Mouse (Mus musculus): Measurements from ENCODE around the gene Noct. TPM values are rescaled to one million over a fixed set of nuclear protein-coding genes. Genes with fewer than 3 reads are reported as not detected.
"Not testable (repeated sequence)": the region's sequence is repeated elsewhere in the genome, so short reads cannot be mapped to it uniquely, and the experiment has no call there.

Gene Noct
- polyA plus RNA-seq, 1 experiment from 2014 or later, result 36.1 TPM

DNA sequence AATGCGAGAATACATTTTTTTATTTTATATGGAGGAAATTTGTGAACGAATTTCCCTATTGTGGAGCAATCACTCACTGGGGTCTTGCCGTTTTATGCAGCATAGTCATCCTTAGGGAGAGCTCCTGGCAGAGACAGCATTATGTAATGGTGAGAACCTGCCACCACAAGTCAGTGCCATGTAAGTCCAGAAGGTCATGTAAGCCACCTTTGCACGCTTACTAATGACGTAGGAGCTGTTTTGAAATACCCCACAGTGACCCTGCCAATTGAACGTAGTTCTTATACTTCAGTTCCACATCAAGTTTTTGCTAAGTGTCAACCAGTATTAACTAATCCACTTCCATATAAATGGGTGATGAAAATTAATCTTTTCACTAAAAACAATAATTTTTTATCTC, 20.3 kb upstream of the Noct start:
- ATAC-seq (no peak), DNase-seq (ENCODE audit: low read depth, low spot score) (no peak)
- ChIA-PET CTCF (interaction anchor here (0.9 to 2.2 kb wide), 4 partner anchors 10 to 85 kb away, joined by 3 to 8 read pairs (median 3); no protein-coding TSS in a partner anchor), POLR2A (interaction anchor here (0.8 kb wide), 1 partner anchor 17 kb away, joined by 3 read pairs; no protein-coding TSS in a partner anchor)
- TF ChIP-seq CTCF (IDR thresholded peaks at IDR 0.05), result no peak
- no peaks in the 10 kb centered on the region for H3K27me3 ChIP-seq
- in situ Hi-C loops (cut with MboI; ENCODE audit: low pct_unique_long_range_greater_than_20kb), result no loop called here

DNA sequence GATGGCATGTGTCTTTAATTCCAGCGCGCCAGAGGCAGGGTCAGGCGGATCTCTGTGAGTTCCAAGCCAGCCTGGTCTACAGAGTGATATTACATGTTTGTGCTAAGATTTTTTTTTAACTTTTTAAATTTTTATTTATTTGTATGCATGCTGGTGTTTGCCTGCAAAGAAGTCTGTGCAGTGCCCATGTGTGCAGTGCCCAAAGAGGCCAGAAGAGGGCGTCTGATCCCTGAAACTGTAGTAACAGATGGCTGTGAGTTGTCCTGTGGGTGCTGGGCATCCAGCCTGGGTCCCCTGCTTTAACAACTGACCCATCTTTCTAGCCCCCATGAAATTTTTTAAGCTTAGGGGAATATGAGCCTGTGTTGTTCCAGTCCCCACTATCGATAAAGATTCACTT, 19.8 kb upstream of the Noct start:
- in situ Hi-C loops (cut with MboI; ENCODE audit: low pct_unique_long_range_greater_than_20kb), result no loop called here
- DNase-seq (ENCODE audit: low read depth, low spot score) (no peak), ATAC-seq (no peak)
- ChIA-PET CTCF (interaction anchor here (0.9 to 2.2 kb wide), 4 partner anchors 10 to 85 kb away, joined by 3 to 8 read pairs (median 3); no protein-coding TSS in a partner anchor), POLR2A (interaction anchor here (0.8 kb wide), 1 partner anchor 17 kb away, joined by 3 read pairs; no protein-coding TSS in a partner anchor)
- no peaks in the 10 kb centered on the region for H3K27me3 ChIP-seq
- no peak for TF ChIP-seq CTCF (IDR thresholded peaks at IDR 0.05)

DNA sequence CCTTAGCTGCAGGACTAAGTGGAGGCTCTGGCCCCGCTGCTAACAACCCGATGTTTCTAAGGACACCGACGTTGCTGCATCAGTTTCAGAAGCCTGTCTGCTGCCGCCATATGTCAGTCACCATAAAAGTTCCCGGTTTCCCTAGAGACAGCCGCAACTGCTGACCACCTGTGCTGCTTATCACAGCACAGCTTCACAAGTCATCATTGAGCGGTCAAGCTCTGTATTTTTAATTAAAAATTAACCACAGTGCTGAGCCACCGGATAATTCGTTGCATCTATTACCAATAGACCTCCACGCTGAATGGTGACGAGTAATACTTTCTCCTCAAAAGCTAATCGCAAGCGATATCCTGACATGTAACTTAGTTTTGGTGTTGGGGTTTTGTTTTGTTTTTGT, 19.4 kb upstream of the Noct start:
- CTCF ChIA-PET, result interaction anchor here (0.9 to 2.2 kb wide), 3 partner anchors 15 to 84 kb away, joined by 3 to 8 read pairs (median 5); no protein-coding TSS in a partner anchor
- in situ Hi-C loops (cut with MboI; ENCODE audit: low pct_unique_long_range_greater_than_20kb), result no loop called here
- TF ChIP-seq CTCF (IDR thresholded peaks at IDR 0.05), result no peak

DNA sequence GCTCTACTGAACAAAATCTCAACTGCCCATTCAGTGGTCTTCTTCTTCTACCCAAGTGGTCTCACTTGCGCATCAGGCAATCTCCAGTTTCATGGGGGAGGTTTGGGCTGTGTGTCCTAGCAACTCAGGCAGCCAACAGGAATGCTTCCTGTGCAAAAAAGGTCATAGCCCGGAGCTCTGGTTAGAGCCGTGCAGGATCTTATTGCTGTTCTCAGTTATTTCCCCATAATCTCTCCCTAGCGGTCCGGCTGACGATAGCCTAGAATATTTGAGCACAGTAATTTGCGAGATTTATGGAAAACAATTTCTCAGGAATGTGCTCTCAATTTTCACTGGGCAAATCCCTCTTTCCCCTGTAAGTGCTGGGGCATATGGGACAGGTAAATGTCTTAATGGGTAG, 17.7 kb upstream of the Noct start:
- ChIA-PET CTCF (no interaction called here), POLR2A (no interaction called here)
- DNase-seq (ENCODE audit: low read depth, low spot score) (no peak), ATAC-seq (no peak)
- TF ChIP-seq CTCF (IDR thresholded peaks at IDR 0.05), result no peak
- H3K27me3 ChIP-seq, result no peaks in the 10 kb centered on the region
- in situ Hi-C loops (cut with MboI; ENCODE audit: low pct_unique_long_range_greater_than_20kb), result no loop called here

More for the DNA sequence above, 19.4 kb upstream of the Noct start:
- no peak for DNase-seq (ENCODE audit: low read depth, low spot score)
- POLR2A ChIA-PET, result no interaction called here
- ATAC-seq, result no peak
- no peaks in the 10 kb centered on the region for H3K27me3 ChIP-seq

DNA sequence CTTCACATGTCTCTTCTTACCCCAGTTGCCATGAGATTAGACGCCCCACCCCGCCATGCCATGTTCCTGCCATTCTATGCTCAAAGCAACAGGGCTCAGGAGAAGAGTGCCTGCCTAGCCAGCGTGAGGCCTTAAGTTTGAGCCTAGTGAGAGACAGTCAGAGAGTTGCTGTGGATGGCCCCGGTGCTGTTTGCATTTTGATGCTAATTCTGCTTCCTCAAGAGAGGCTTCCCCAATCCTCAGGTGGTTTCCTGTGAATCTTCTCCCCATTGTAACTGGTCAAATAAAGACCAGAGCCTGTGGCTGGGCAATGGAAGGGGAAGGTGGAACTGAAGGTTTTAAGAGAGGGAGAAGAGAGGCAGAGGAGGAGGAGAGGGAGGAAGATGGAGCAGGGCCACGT, 15.6 kb upstream of the Noct start:
- DNase-seq (ENCODE audit: low read depth, low spot score) (no peak), ATAC-seq (no peak)
- CTCF ChIA-PET, result interaction anchor here (1.4 kb wide), 1 partner anchor 12 kb away, joined by 3 read pairs; no protein-coding TSS in a partner anchor
- in situ Hi-C loops (cut with MboI; ENCODE audit: low pct_unique_long_range_greater_than_20kb), result no loop called here
- no peak for TF ChIP-seq CTCF (IDR thresholded peaks at IDR 0.05)
- POLR2A ChIA-PET, result no interaction called here
- no peaks in the 10 kb centered on the region for H3K27me3 ChIP-seq

DNA sequence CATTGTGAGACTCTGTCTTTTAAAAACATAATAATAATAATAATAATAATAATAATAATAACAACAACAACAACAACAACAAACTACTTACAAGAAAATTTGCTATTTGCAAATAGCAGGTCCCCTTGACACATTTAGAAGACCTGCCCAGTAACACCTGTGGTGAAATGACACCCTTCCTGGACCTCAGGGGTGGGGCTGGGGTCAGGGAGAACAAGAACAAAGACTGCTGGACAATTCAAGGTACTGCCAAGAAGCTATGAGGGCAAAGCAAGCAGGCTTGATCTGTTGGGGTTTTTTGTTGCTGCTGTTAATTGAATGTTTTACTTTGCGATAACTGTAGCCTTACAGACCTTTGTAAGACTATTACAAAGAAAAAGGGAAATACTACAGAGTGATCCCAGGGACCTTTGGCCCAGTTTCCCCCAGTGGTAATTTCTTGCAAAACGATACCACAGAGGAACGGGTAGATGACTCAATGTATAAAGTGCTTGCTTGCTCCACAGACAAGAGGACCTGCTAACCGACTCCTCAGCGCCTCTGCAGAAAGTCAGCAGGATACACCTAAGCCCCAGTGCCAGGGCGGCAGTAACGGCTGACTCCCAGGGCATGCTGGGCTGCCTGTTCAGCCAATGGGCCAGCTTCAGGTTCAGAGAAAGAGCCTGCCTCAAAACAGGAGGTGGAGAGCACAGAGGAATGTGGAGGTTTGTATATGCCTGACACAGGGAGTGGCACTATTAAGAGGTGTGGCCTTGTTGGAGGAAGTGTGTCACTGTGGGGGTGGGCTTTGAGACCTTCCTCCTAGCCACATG, 14.5 kb upstream of the Noct start:
- in situ Hi-C loops (cut with MboI; ENCODE audit: low pct_unique_long_range_greater_than_20kb), result no loop called here
- ChIA-PET CTCF (interaction anchor here (1.4 kb wide), 1 partner anchor 11 kb away, joined by 3 read pairs; no protein-coding TSS in a partner anchor), POLR2A (no interaction called here)
- ATAC-seq, result no peak
- DNase-seq (ENCODE audit: low read depth, low spot score), result no peak
- TF ChIP-seq CTCF (IDR thresholded peaks at IDR 0.05), result no peak
- no peaks in the 10 kb centered on the region for H3K27me3 ChIP-seq

DNA sequence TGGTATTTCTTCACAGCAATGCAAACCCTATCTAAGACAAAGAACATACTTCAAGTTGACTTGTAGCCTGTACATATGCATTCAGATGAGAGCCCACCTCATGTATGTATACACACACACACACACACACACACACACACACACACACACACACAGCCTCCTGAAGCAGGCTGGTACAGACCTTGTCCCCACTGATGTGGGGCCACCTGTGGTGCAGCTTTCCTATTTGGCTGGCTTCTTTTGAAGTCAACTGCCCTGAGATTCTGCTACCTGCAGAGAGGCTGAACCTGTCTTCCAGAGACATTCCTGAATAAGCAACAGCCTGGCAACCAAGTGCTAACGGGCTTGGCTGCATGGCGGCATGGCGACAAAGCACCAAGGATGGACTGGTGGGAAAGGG, 13.8 kb upstream of the Noct start:
- ChIA-PET CTCF (no interaction called here), POLR2A (no interaction called here)
- H3K27me3 ChIP-seq, result no peaks in the 10 kb centered on the region
- ATAC-seq (no peak), DNase-seq (ENCODE audit: low read depth, low spot score) (no peak)
- in situ Hi-C loops (cut with MboI; ENCODE audit: low pct_unique_long_range_greater_than_20kb), result no loop called here
- no peak for TF ChIP-seq CTCF (IDR thresholded peaks at IDR 0.05)

DNA sequence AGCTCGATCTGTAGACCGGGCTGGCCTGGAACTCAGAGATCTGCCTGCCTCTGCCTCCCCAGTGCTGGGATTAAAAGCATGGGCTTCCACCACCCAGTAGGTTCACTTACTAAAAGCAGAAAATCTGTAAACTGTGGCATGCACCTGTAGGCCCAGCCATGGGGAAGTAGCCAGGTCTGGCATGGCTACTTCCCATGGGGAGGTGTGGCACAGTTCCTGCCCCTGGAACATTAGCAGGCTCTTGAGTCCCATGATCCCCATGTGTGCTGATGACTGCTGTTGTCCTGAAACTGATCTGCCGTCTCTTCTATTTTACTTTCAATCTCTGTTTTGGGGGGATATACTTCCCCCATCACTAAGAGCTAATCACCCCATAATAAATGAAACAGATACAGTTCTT, 11.1 kb upstream of the Noct start:
- CTCF ChIA-PET, result interaction anchor here (1.5 to 1.7 kb wide), 2 partner anchors 10 to 12 kb away, joined by 5 to 10 read pairs; no protein-coding TSS in a partner anchor
- POLR2A ChIA-PET, result no interaction called here

DNA sequence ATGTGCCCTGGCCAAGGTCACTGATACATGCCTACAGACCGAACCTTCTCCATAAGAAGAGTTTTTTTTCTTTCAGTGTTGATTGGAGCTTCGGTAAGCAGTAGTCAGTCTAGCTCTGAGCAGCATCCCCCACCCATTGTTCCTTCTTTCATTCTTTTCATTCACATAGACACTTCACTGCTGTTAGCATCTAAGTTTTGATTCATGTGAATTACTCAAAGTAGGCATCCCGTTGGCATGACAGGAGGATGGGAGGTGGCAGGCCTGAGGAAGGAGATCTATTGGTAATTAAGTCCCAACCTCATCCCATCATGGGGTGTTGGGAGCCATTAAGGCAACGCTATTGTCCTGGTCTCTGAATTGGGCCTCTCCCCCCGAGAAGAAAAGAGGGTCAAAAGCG, 8.6 kb upstream of the Noct start:
- POLR2A ChIA-PET, result no interaction called here
- CTCF ChIA-PET, result interaction anchor here (0.8 to 1.5 kb wide), 3 partner anchors 12 to 17 kb away, joined by 3 to 10 read pairs (median 3); no protein-coding TSS in a partner anchor
- ATAC-seq (no peak), DNase-seq (ENCODE audit: low read depth, low spot score) (no peak)
- in situ Hi-C loops (cut with MboI; ENCODE audit: low pct_unique_long_range_greater_than_20kb), result no loop called here
- TF ChIP-seq CTCF (IDR thresholded peaks at IDR 0.05), result no peak
- H3K27me3 ChIP-seq, result no peaks in the 10 kb centered on the region

More for the DNA sequence above, 11.1 kb upstream of the Noct start:
- no peaks in the 10 kb centered on the region for H3K27me3 ChIP-seq
- TF ChIP-seq CTCF (IDR thresholded peaks at IDR 0.05), result no peak
- ATAC-seq (no peak), DNase-seq (ENCODE audit: low read depth, low spot score) (no peak)
- in situ Hi-C loops (cut with MboI; ENCODE audit: low pct_unique_long_range_greater_than_20kb), result no loop called here

DNA sequence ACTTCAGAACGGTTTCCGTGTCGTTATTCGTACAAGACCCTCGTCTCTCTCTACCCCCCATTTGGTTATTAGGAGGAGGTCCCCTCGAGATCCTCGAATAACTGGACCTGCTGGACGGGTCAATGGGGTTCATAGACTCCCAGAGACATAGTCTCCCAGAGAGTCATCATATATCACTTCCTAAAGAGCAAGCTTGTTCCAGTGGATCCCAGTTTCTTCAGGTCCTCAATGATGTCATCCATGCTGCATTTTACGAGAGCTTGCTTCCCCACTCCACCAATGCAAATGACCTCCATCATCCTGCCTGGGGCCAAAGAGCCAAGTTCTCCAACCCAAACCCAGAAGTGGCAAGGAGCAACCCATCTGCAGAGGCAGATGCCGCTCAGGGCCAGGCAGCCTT, 7.9 kb upstream of the Noct start:
- CTCF ChIA-PET, result interaction anchor here (1.1 to 1.5 kb wide), 2 partner anchors 15 to 16 kb away, joined by 4 to 10 read pairs; no protein-coding TSS in a partner anchor
- ATAC-seq; DNase-seq (ENCODE audit: low read depth, low spot score); H3K27me3 ChIP-seq; in situ Hi-C loops (cut with MboI; ENCODE audit: low pct_unique_long_range_greater_than_20kb): not testable (repeated sequence)
- POLR2A ChIA-PET, result interaction anchor here (0.6 kb wide), 1 partner anchor 19 kb away, joined by 4 read pairs; no protein-coding TSS in a partner anchor

DNA sequence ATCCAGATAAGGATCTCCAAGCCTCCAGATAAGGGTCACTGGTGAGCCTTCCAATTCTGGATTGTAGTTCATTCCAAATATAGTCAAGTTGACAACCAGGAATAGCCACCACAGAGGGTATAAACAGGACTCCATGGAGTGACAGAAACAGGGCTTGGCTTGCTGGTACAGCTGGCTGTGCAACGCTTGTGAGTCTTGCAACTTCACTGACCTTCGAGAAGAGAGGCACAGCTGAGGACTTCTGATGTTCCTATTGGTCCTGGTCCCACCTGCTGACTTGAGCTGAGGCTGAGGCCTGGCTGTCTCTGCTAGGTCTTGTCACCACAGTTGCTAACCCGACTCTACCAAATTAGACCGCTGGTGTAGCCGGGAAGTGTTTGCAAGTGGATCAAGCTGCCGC, 5.9 kb upstream of the Noct start:
- DNase-seq (ENCODE audit: low read depth, low spot score); ATAC-seq; in situ Hi-C loops (cut with MboI; ENCODE audit: low pct_unique_long_range_greater_than_20kb); POLR2A ChIA-PET; H3K27me3 ChIP-seq: not testable (repeated sequence)
- CTCF ChIA-PET, result interaction anchor here (2.7 kb wide), 1 partner anchor 17 kb away, joined by 10 read pairs; no protein-coding TSS in a partner anchor
